Mouse (Mus musculus): ENCODE measurements at regions not wholly inside any gene's neighbourhood (a gene's known extent, or its start where the extent isn't known, plus 50 kb on each side); places are given as distances from the start of the nearest gene placed in this dataset.

DNA sequence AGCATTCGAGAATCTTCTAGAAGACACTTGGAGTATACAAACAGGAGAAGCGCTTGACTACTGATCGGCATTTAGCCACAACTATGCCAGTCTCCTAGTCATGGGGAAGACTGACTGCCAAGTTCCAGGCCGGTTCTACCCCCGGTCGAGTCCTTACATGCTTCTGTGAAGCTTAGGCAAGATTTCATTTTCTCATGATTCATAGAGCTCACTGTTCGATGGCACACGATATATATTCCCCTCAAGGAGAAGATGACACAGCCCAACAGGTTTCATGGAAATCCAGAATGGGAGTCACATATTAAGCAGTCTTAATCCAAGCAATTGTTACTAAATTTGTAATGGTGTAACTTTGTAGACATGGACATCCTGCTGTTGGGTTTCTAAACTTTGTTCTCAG is 177.8 kb downstream of the Slc38a4 start:
- H3K9ac ChIP-seq = no peak overlapping the region
- H3K4me1 ChIP-seq (replicated peaks) = no peaks in the 10 kb centered on the region
- no peaks in the 10 kb centered on the region for H3K9me3 ChIP-seq
- H3K4me2 ChIP-seq = no peak overlapping the region
- H3K36me3 ChIP-seq = no peaks in the 10 kb centered on the region
- no peak overlapping the region for H3K4me3 ChIP-seq
- no peak for ATAC-seq (ENCODE audit: low FRiP score)
- 95% methylated on average over 8 of the region's 8 CpGs for WGBS
- no peak overlapping the region for H3K27ac ChIP-seq
- no peaks in the 10 kb centered on the region for H3K27me3 ChIP-seq

DNA sequence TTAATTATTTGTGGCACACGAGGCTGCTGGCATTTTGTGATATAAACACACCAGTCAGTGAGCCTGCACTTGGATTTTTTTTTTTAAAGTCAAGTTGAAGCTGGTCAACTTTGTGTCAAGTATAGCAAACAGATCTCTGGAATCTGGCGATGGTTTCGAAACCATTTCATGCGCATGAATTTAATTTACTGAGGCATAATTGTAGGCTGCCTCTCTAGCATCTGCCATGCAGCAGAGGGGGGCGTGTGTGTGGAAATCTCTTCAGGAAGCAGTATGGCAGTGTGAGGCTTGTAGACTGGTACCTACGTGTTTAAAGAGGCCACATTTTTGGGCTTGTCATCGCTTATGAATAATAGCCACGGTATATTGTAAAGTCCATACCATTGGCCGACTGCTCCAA is 177.7 kb upstream of the Slc38a2 start:
- Histone ChIP-seq H3K9ac (no peak overlapping the region), H3K27ac (no peak overlapping the region), H3K27me3 (no peaks in the 10 kb centered on the region), H3K4me2 (no peak overlapping the region), H3K9me3 (no peaks in the 10 kb centered on the region), H3K36me3 (no peaks in the 10 kb centered on the region), H3K4me1 (replicated peaks) (no peaks in the 10 kb centered on the region), H3K4me3 (no peak overlapping the region)
- 76% methylated on average over 9 of the region's 9 CpGs for WGBS
- no peak for ATAC-seq (ENCODE audit: low FRiP score)

DNA sequence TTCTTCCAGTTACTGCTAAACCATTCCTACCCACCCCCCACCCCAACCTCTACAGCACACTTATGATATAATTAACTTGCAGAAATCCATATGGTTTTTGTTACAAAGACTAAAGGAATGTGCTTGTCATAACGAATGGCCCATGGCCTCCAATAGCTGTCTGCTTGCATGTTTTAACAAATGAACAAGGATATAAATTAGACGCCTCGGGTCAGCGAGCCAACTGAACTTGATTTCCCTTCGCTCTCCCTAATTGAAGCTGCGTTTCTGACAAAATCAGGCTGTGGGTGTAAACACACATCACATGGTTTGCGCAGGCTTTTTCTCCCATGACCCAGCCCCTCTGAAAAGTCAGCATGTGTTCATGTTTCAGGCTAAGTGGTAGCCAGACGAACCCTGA is 174.6 kb upstream of the Slc38a2 start:
- Histone ChIP-seq H3K9me3 (no peaks in the 10 kb centered on the region), H3K36me3 (no peaks in the 10 kb centered on the region), H3K9ac (no peak overlapping the region), H3K4me2 (no peak overlapping the region), H3K27ac (no peak overlapping the region), H3K27me3 (no peaks in the 10 kb centered on the region), H3K4me1 (replicated peaks) (no peaks in the 10 kb centered on the region), H3K4me3 (no peak overlapping the region)
- WGBS = 78% methylated on average over 8 of the region's 8 CpGs
- ATAC-seq (ENCODE audit: low FRiP score) = no peak

DNA sequence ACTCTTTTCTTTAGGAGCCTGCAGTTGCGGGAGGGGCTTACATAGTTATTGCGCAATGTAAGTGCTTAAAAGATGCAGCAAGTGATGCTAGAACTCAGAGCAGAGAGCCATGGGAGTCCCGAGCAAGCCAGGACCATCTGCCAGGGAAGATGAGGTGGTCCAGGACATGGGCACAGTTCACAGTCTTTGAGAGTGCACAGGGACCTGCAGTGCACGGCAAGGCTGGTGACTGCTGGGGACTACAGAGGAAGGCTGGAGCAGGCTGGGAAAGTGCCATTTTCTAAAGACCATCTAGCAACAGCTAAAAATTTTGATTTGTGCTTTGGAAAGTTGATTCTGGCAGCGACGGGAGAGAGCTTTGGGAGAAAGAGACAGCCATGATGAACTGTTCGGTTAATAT is 174.0 kb upstream of the Slc38a2 start:
- H3K4me1 ChIP-seq (replicated peaks) = no peaks in the 10 kb centered on the region
- no peaks in the 10 kb centered on the region for H3K9me3 ChIP-seq
- no peak overlapping the region for H3K4me2 ChIP-seq
- WGBS = 94% methylated on average over 7 of the region's 7 CpGs
- H3K9ac ChIP-seq = no peak overlapping the region
- ATAC-seq (ENCODE audit: low FRiP score) = no peak
- no peaks in the 10 kb centered on the region for H3K27me3 ChIP-seq
- H3K36me3 ChIP-seq = no peaks in the 10 kb centered on the region
- H3K27ac ChIP-seq = no peak overlapping the region
- no peak overlapping the region for H3K4me3 ChIP-seq

DNA sequence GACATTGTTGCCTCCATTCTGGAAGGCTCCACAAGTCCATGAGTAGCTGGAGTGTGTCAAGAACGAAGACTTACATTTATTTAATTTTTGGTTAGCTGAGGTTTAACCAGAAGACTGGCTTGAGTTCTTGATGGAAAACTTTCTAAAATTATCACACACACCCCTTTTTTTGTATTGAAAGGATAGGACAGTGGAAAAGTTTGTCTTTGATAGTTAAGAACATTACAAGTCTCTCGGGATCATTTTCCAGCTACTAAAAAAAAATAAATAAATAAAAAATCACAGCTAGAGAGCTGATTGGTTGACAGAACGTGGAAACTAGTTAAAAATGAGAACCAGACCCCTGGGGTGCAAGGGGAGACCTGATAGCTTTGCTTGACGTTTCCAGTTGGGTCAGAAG is 173.6 kb upstream of the Slc38a2 start:
- no peak overlapping the region for H3K4me2 ChIP-seq
- no peak overlapping the region for H3K4me3 ChIP-seq
- no peaks in the 10 kb centered on the region for H3K4me1 ChIP-seq (replicated peaks)
- ATAC-seq (ENCODE audit: low FRiP score) = no peak
- no peaks in the 10 kb centered on the region for H3K36me3 ChIP-seq
- no peaks in the 10 kb centered on the region for H3K9me3 ChIP-seq
- no peaks in the 10 kb centered on the region for H3K27me3 ChIP-seq
- H3K27ac ChIP-seq = no peak overlapping the region
- no peak overlapping the region for H3K9ac ChIP-seq
- 67% methylated on average over 4 of the region's 4 CpGs for WGBS

DNA sequence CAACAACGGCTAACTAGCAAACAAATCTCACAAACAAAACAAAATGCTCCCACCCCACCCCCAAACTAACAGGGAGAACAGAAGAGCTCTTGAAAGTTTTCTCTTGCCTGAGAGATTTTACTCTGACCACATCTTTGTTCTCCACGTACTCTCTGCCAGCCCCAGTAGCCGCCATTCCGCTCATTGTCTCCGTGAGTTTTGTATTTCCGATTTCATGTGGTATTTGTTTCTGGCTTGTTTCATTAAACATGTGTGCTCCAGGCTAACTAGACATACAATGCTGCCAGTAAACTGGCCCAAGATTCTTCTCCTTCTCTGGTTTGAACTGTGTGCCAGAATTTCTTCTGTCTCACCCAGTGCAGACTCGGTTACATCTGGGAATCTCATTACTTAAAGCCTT is 168.2 kb upstream of the Slc38a2 start:
- WGBS = 73% methylated on average over 7 of the region's 7 CpGs
- Histone ChIP-seq H3K27ac (no peak overlapping the region), H3K36me3 (no peaks in the 10 kb centered on the region), H3K4me2 (no peak overlapping the region), H3K4me3 (no peak overlapping the region), H3K27me3 (no peaks in the 10 kb centered on the region), H3K9me3 (no peaks in the 10 kb centered on the region), H3K9ac (no peak overlapping the region), H3K4me1 (replicated peaks) (no peaks in the 10 kb centered on the region)
- ATAC-seq (ENCODE audit: low FRiP score) = no peak

DNA sequence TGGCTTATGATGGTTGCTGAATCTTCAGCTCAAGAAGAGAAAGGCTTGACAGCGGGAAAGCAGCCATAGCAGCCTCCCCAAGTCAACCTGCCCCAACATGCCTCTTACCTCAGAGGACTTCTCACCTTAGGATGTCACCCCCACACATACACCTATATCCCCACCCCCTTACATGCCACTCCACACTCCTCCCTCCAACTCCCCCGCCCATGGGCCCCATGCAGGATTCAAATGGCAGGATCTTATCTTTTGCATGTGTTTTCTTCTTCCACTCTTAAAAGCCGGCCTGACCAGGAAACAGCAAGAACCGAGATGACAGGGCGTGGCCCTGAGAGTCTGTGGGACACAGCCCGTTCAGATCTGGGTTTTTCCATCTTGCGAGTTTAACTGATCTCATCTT is 166.4 kb upstream of the Slc38a2 start:
- no peak overlapping the region for H3K9ac ChIP-seq
- H3K27ac ChIP-seq = no peak overlapping the region
- H3K36me3 ChIP-seq = no peaks in the 10 kb centered on the region
- WGBS = 93% methylated on average over 7 of the region's 7 CpGs
- no peaks in the 10 kb centered on the region for H3K9me3 ChIP-seq
- no peak overlapping the region for H3K4me2 ChIP-seq
- no peak for ATAC-seq (ENCODE audit: low FRiP score)
- no peak overlapping the region for H3K4me3 ChIP-seq
- no peaks in the 10 kb centered on the region for H3K4me1 ChIP-seq (replicated peaks)
- no peaks in the 10 kb centered on the region for H3K27me3 ChIP-seq

DNA sequence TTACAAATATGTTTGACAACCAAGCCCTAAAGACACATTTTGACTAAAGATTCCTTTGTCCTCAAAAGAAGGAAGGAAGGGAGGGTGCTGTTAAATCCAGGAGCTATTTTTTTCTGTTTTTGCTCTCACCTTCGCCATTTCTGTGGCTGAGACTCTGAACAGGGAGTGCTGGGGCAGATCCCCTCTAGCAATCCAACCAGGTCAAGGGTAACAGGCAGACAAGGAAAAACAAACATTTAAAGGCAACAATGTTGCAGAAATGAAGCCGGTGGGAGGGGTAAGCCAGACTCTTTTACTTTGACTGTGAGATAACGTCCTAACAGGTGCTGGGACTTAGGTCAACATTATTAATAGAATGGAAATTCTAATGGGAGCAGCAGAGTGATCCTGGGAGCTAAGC is 158.2 kb upstream of the Slc38a2 start:
- Histone ChIP-seq H3K27ac (no peak overlapping the region), H3K4me2 (no peak overlapping the region), H3K4me1 (replicated peaks) (no peaks in the 10 kb centered on the region), H3K4me3 (no peak overlapping the region), H3K9ac (no peak overlapping the region), H3K9me3 (no peaks in the 10 kb centered on the region), H3K27me3 (no peaks in the 10 kb centered on the region), H3K36me3 (no peaks in the 10 kb centered on the region)
- 83% methylated on average over 3 of the region's 3 CpGs for WGBS
- ATAC-seq (ENCODE audit: low FRiP score) = no peak

DNA sequence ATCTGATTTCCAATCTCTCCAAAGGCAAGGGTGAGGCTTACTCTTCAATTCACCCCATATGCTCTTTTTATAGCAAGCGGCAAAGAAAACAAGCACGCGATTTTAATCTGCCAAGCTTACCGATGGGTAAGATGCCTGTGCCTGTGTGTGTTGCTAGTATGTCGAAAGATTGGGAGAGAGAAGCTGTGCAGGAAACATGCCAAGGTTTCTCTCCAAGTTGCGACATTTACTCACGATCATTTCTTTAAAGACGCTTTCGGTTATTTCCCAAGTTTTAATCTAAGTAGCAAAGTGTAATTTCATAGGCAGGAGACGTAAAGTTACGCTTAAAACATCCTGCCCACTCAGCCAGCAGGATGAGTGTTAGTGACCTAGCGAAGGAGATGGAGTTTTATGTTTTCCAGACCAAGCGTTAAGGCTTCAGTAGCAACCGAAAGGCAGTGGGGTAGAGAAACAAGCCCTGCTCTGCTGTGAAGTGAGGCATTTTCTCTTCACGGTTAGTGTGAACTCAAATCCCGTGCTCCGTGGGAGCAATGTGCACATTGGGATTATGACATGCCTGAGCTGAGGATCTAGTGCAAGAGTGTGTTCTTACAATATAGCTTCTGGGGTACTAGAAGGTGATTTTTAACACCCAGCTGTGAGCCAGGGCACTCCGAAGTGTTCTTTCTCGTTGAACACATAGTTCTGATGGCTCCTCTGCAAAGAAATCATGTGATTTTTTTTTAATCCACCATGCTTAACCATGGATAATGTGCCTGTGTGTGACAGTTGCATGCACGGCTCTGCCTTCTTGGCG is 152.6 kb upstream of the Slc38a2 start:
- Histone ChIP-seq H3K36me3 (no peaks in the 10 kb centered on the region), H3K4me1 (replicated peaks) (no peaks in the 10 kb centered on the region), H3K4me2 (no peak overlapping the region), H3K9ac (no peak overlapping the region), H3K4me3 (no peak overlapping the region), H3K27me3 (no peaks in the 10 kb centered on the region), H3K27ac (no peak overlapping the region), H3K9me3 (no peaks in the 10 kb centered on the region)
- 91% methylated on average over 21 of the region's 21 CpGs for WGBS
- ATAC-seq (ENCODE audit: low FRiP score) = no peak

DNA sequence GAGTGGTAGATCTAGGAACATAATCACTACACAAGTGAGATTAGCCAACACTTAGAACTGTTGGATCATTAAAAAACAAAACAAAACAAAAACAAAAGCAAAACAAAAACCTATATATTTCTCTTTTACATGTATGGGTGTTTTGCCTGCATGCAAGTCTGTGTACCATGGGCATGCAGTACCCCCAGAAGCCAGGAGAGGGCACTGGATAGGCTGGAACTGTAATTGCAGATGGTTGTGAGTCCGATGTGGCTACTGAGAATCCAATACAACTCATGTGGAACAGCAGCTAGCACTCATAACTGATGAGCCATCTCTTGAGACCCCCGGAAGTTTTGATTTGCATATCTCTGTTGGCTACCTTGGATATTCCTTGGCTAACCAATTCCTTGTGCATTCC is 148.6 kb upstream of the Slc38a2 start:
- Histone ChIP-seq H3K9me3 (no peaks in the 10 kb centered on the region), H3K4me1 (replicated peaks) (no peaks in the 10 kb centered on the region), H3K9ac (no peak overlapping the region), H3K4me3 (no peak overlapping the region), H3K27ac (no peak overlapping the region), H3K27me3 (no peaks in the 10 kb centered on the region), H3K4me2 (no peak overlapping the region), H3K36me3 (no peaks in the 10 kb centered on the region)
- ATAC-seq (ENCODE audit: low FRiP score) = no peak
- WGBS = 85% methylated on average over 2 of the region's 2 CpGs

DNA sequence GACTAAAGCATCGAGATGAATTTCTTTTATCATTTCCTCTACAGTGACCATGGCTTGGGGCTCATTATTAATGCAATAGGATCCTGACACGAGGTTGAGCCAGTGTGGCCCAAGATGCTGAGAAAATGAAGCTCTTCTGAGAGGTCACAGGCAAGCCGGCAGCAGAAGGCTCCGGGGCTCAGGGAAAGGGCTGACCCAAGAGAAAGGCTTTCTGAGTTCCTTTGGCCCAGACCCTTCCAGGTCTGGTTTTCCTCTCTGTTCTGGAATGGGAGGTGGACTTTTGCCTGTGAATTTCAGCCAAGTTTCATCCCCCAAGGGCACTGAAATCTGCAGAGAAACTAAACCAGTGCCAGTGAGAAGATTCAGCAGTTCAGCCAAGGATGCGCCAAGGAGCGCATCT is 145.7 kb upstream of the Slc38a2 start:
- no peak overlapping the region for H3K4me2 ChIP-seq
- WGBS = 89% methylated on average over 6 of the region's 6 CpGs
- no peaks in the 10 kb centered on the region for H3K36me3 ChIP-seq
- H3K9ac ChIP-seq = no peak overlapping the region
- no peak overlapping the region for H3K4me3 ChIP-seq
- H3K27me3 ChIP-seq = no peaks in the 10 kb centered on the region
- H3K27ac ChIP-seq = no peak overlapping the region
- H3K9me3 ChIP-seq = no peaks in the 10 kb centered on the region
- no peak for ATAC-seq (ENCODE audit: low FRiP score)
- no peaks in the 10 kb centered on the region for H3K4me1 ChIP-seq (replicated peaks)

DNA sequence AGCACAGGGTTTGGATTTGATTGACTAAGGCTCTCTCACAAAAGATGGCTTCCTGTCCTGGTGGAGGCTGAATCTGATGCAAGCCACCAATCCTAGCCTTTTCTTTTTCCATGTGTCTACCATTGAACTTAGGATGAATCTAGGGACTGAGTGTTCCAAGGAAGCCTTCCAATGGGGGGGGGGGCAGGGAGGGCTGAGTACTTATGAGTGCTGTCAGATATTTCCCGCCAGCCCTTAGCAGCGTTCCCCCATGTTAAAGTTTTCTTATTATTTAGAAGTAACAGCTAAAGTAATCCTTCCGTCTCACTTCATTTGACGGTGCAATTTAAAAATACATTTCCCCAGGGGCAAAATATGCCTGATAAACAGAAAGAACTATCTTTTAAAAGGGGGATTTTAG is 144.8 kb upstream of the Slc38a2 start:
- Histone ChIP-seq H3K4me2 (no peak overlapping the region), H3K4me3 (no peak overlapping the region), H3K9ac (no peak overlapping the region), H3K4me1 (replicated peaks) (no peaks in the 10 kb centered on the region), H3K27ac (no peak overlapping the region), H3K36me3 (no peaks in the 10 kb centered on the region), H3K27me3 (no peaks in the 10 kb centered on the region), H3K9me3 (no peaks in the 10 kb centered on the region)
- WGBS = 85% methylated on average over 4 of the region's 4 CpGs
- no peak for ATAC-seq (ENCODE audit: low FRiP score)

DNA sequence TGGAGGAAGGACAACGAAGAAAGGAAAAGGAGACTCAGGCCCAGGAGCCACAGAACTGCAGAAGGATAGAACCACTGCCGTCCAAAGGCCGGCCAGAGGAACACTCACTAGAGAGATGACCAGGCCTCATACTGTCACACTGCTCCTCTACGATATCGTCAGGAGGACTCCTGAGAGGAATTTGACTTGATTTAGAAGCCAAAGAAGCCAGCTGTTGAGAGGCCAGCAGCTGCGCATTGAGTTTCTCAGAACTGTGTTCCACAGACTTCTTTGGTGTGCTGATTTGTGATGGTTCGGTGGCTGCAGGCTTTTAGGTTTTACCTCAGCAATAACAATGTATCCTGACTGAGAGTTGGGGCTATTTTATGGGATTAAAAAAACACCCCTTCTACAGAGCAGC is 144.1 kb upstream of the Slc38a2 start:
- H3K27ac ChIP-seq = no peak overlapping the region
- no peak overlapping the region for H3K9ac ChIP-seq
- no peak overlapping the region for H3K4me2 ChIP-seq
- H3K4me3 ChIP-seq = no peak overlapping the region
- no peaks in the 10 kb centered on the region for H3K27me3 ChIP-seq
- H3K36me3 ChIP-seq = no peaks in the 10 kb centered on the region
- H3K4me1 ChIP-seq (replicated peaks) = no peaks in the 10 kb centered on the region
- 86% methylated on average over 7 of the region's 7 CpGs for WGBS
- no peak for ATAC-seq (ENCODE audit: low FRiP score)
- no peaks in the 10 kb centered on the region for H3K9me3 ChIP-seq

Data from hindbrain, embryonic 13.5 days (tissue).